Mouse (Mus musculus): ENCODE measurements around the gene Harbi1.

DNA sequence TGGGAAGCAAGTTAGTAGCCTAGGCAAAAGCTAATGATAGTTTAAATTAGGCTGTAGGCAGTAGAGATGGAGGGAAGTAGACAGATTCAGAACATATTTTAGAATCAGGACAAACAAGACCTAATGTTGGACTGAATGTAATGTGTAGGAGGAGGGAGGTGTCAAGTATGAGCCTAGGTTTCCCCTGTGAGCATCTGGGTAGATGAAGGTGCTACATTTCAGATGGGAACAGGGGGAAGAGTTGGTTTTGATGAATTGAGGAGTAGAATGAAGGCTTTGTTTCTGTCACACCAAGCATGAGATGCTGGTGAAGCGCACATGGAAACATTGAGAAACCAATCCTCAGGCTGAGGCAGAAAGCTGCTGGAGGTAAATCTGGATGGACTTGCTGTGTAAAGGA lies 28.9 kb downstream of the Harbi1 start:
- TF ChIP-seq CTCF (IDR thresholded peaks at IDR 0.05; ENCODE audit: extremely low read depth, insufficient read depth, insufficient read length, insufficient replicate concordance): no peak
- TF ChIP-seq POLR2A (IDR thresholded peaks at IDR 0.05; ENCODE audit: low read depth, low read length): no peak
